Mouse (Mus musculus) G1E-ER4 (cell line): ENCODE results near the gene Gm20388. TPM values are rescaled to one million over a fixed set of nuclear protein-coding genes. Genes with fewer than 3 reads are reported as not detected.

Experiments used
- GATA1 ChIP-seq: IDR thresholded peaks from one replicate; pipeline ENCODE4 v1.8.0; 2012; ENCODE audit warnings: low read length, inconsistent platforms
- polyA plus RNA-seq: library from polyadenylated mRNA; stranded (reverse); fragments of >175 nt; gene quantifications from 2 replicates; pipeline ENCODE4 v1.2.3, GENCODE M21; 2012

Gm20388 gene
- polyA plus RNA-seq, 1 experiment, result not detected

DNA sequence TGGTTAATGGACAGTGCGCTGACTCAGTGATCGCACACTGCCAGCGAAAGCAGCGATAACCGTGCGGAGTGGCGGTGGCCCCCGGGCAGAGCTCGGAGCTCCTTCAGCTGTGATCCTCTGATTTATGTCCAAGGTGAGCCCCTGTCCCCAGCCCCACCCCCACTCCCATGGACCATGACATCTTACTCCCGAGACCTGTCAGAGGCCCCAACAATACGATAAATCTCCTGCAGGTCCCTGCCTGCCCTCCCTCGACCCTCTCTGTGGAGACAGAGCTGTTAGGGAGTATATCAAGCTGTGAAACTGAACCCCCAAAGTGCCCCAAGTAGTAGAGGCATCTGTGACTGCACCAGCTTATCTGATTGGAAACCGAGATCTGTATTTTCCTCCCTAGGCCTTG, 1435.5 kb downstream of the Gm20388 start:
- TF ChIP-seq GATA1, result no peak

DNA sequence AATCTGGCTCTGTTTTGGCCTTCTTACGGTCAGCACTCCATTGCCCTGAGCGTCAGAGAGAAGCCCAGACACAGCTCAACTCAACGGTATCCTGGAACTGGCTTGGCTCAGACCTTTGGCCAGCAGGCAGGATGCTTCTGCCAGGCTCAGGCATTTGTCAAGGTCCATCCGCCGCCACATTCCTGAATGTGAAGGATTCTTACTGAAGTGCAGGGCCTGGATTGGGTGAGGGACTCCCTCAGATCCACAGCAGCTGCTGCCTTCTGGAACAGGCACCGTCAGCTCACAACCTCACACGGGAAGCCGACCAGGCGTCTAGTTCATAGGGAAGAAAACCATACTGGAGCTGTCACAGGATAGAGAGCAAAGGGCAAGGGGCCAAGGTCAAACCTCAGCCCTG, 1436.2 kb downstream of the Gm20388 start:
- no peak for TF ChIP-seq GATA1

DNA sequence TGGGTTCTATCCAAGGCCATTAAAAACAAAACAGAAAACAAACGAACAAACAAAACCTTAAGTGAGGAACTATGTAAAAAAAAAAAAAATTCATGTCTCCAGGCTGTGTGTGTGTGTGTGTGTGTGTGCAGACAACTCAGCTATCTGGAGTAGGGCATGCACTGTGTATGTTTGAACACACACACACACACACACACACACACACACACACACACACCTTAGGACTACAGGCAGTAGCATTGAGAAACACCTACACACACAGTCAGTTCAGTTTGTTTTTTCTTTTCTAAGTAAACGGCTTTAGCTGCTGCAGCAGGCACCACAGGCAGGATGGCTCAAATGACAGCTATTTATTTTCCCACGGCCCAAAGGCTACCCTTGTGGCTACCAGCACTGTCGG, 1438.4 kb downstream of the Gm20388 start:
- no peak for TF ChIP-seq GATA1

GRCm38 (mm10) chr8:121350803-121351202, 1440.2 kb downstream of the Gm20388 start:
- TF ChIP-seq GATA1, result no peak

DNA sequence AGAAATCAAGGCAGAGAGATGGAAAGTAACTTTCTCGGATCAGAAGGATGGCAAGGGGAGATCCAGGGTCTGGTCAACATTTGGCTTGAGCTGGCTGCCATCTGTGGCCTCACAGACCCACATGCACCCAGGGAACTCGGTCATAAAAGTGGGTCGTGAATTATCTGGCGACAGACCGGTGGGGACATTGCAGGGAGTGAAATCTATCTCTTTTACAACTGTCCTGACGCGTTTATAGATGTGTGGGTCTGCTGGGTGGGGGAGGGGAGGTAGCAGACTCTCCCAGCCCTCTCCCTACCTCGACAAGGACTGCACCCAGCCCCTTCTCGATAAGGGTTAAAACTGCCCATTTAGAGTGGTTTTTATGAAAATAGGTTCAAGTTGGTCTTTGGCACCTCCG, 1444.2 kb downstream of the Gm20388 start:
- TF ChIP-seq GATA1, result no peak

- no peak for TF ChIP-seq GATA1
Observed at GRCm38 (mm10) chr8:121357451-121357850, 1446.8 kb downstream of the Gm20388 start.

- TF ChIP-seq GATA1, result no peak
Observed at GRCm38 (mm10) chr8:121358609-121359008, 1448.0 kb downstream of the Gm20388 start.

- TF ChIP-seq GATA1, result no peak
Observed at GRCm38 (mm10) chr8:121359131-121359981, 1448.7 kb downstream of the Gm20388 start.

GRCm38 (mm10) chr8:121360001-121360400, 1449.4 kb downstream of the Gm20388 start:
- TF ChIP-seq GATA1, result no peak

DNA sequence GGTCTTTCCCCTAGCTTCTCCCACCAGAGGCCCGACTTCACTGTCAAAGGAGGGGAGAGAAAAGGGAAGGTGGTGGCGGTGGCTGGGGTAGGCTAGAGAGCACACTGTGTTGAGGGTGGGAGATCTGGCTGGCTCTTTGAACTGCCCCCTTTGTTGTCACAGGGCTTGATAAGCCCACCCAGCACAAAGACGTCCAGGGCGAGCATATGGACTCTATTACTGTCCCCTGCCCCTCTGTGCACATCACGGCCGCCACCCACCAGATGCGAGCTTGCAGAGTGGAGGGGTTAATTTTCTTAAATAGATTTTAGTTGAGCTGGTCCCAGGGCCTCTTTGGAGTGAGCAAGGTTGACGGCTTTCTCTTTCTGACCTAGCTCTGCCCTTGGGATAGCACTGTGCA, 1450.5 kb downstream of the Gm20388 start:
- TF ChIP-seq GATA1, result no peak

DNA sequence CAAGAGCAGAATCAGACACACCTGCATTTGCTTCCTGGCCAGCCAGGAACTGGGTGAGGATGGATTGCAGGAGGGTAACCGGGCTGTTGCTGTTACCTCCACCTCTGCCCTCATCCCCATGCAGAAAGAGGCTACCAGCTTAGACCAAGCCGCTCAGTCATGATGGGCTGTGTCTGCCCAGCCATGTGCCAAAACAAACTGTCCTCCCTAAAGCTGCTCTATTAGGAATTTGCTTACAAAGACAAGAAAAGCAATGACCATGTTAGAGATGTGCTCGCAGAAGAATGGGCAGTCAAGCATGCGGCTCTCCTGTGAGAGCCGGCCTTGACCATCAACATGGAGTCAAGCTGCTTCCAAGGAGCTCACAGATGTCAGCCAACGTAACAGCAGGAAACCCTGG, 1454.0 kb downstream of the Gm20388 start:
- no peak for TF ChIP-seq GATA1

- no peak for TF ChIP-seq GATA1
Observed at GRCm38 (mm10) chr8:121365150-121365549, 1454.5 kb downstream of the Gm20388 start.

DNA sequence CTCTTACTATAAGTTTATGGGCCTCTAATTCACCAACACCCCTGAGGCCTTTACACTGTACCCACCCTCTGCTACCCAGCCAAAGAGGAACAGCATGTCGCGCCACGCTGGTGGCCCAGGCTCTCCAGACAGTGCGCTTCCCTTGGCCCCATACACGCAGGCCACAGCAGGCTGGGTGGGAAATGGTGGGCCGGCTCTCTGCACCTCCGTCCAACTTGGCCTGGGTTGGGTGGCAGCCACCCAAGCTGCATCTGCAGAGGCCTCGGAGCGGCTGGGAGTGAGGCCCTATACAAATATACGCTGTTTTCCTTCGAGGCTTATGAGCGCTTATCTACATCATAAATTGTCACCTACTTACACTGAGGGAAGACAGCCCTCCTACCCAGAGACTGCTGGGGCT, 1456.0 kb downstream of the Gm20388 start:
- no peak for TF ChIP-seq GATA1

DNA sequence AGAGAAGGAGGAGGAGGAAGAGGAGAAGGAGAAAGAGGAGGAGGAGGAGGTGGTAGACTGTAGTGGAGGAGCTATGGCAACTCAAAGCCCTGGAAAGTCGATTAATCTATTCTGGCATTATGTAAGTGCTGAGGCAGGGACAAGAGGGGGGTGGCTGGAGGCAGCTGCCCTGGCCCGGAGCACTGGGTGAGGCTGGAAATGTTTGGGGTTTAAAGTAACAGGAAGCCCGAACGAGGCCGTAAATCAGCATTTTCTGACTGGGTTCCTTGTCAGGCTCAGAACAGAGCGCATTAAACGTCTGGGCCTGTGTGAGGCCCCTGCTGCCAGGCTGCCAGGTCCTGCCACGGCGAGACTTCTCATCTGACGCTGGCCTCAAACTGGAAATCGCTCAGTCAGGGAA, 1458.2 kb downstream of the Gm20388 start:
- TF ChIP-seq GATA1, result no peak

GRCm38 (mm10) chr8:121369378-121369777, 1458.7 kb downstream of the Gm20388 start:
- no peak for TF ChIP-seq GATA1

DNA sequence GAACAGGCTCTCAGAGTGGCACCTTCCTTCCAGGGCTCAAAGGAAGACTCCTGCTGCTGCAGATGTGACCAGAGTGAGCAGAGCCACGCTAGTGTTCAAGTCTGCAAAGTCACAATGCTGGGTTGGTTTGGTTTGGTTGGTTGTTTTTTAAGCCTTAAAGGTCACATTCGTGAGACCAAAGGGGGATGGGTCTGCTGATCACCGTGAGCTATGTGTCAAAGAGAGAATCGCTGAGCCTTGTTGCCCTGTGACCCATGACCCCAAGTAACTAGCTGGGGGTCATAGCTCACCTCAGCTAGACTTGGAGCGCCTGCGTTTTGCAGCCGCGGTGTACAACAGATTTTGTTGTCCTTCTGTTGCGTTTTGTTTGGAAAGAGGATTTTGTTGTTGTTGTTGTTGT, 1460.6 kb downstream of the Gm20388 start:
- no peak for TF ChIP-seq GATA1

GRCm38 (mm10) chr8:121371911-121372638, 1461.4 kb downstream of the Gm20388 start:
- TF ChIP-seq GATA1, result no peak
